In the genomic region with DNA sequence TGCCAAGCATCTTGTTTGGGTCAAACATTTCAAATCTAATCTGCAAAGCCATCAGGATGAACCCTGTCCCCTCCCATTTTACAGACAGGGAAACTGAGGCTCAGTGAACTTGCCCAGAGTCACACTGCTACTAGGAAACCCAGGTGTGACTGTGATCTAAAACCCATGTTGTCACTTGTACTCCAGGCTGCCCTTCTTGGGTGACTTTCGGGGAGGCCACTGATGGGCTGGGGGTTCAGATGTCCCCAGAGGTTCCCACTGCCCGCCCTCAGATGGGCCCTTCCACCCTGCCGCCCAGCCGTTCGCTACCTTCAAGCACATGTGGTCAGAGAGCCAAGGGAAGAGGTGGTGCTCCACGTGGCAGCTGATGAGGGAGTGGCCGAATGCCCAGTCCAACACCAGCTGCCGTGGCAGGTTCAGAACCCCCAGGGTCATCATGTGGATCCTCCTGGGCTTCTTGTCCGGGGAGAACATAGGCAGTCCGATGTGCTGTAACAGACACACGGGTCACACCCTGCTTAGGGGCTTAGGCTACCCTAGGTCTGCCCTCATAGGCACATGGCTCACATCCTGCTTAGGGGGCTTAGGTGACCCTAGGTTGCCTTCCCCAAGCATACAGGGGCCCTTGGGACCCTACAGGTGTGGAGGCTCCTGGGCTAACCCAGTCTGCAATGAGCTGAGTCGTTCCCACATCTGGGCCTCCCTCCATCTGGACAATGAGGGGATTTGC, we compare ENCODE assay signal across 35 mouse cellular contexts. TPM values are rescaled to one million over a fixed set of nuclear protein-coding genes. Genes with fewer than 3 reads are reported as not detected.
"Had no signal": no experiment of that assay in that cellular context is flagged by ENCODE, and none has a peak within 500 bp of the region (broad histone marks: within the 10 kb centered on the region; RNA-seq: fewer than 3 reads in every experiment).

No protein-coding gene starts in this region.

- H3K9me3 ChIP-seq: heart, embryonic 10.5 days; heart, embryonic 12.5 days; hindbrain, embryonic 13.5 days; kidney, embryonic 15.5 days; limb, embryonic 10.5 days; limb, embryonic 12.5 days; liver, embryonic 13.5 days had no signal

- H3K4me3 ChIP-seq: heart, embryonic 10.5 days; heart, embryonic 12.5 days; hindbrain, embryonic 13.5 days; kidney, embryonic 15.5 days; layer of hippocampus, adult 2 months; left cerebral cortex, adult 2 months; limb, embryonic 10.5 days; limb, embryonic 12.5 days; liver, embryonic 13.5 days had no signal

- H3K27ac ChIP-seq: heart, embryonic 10.5 days; hindbrain, embryonic 13.5 days; kidney, embryonic 15.5 days; kidney, postnatal 0 days; limb, embryonic 10.5 days; limb, embryonic 12.5 days; liver, embryonic 13.5 days had no signal

- DNase-seq: gastrocnemius, postnatal 14 days; gastrocnemius, postnatal 36 days; heart, adult 18-20 months; heart, postnatal 10 days; heart, postnatal 36 days; kidney, adult 11 months; kidney, adult 2 months; kidney, adult 9 months; kidney, postnatal 14 days; kidney, postnatal 36 days; liver; liver, embryonic 13.5 days had no signal

- H3K4me2 ChIP-seq: heart, embryonic 12.5 days; hindbrain, embryonic 13.5 days; kidney, embryonic 15.5 days; limb, embryonic 12.5 days; liver, embryonic 11.5 days; liver, embryonic 13.5 days had no signal

- H3K9ac ChIP-seq: heart, embryonic 12.5 days; hindbrain, embryonic 13.5 days; kidney, embryonic 15.5 days; limb, embryonic 12.5 days; liver, embryonic 13.5 days had no signal

- H3K36me3 ChIP-seq: heart, embryonic 10.5 days; heart, embryonic 12.5 days; hindbrain, embryonic 13.5 days; kidney, embryonic 15.5 days; limb, embryonic 10.5 days; limb, embryonic 12.5 days; liver, embryonic 13.5 days had no signal

- H3K27me3 ChIP-seq: heart, embryonic 12.5 days; hindbrain, embryonic 13.5 days; limb, embryonic 12.5 days; liver, embryonic 13.5 days had no signal

- ATAC-seq: hindbrain, embryonic 16.5 days; intestine, embryonic 16.5 days had no signal

- H3K4me1 ChIP-seq: limb, embryonic 12.5 days had no signal

RNA-seq across cellular contexts. Expression of gene Grin2c, which starts 17.0 kb away (rescaled TPM):
- total RNA-seq: gastrocnemius, postnatal 14 days; gastrocnemius, postnatal 36 days; heart, postnatal 10 days; hematopoietic stem cell, adult 5-6 weeks had no signal
- polyA plus RNA-seq: gonadal fat pad, adult 2 months; intestine, embryonic 14.5 days; kidney, embryonic 15.5 days; kidney, postnatal 0 days had no signal

RNA-seq across cellular contexts. Expression of gene Otop2, which starts 22.9 kb away (rescaled TPM):
- total RNA-seq: gastrocnemius, adult 18-20 months; gastrocnemius, adult 8-10 months; gastrocnemius, postnatal 14 days; gastrocnemius, postnatal 36 days; heart, adult 18-20 months; heart, adult 8-10 months; heart, postnatal 10 days; heart, postnatal 36 days; hematopoietic stem cell, adult 5-6 weeks; layer of hippocampus, postnatal 10 days had no signal
- polyA plus RNA-seq: gonadal fat pad, adult 2 months; heart, embryonic 10.5 days; heart, embryonic 12.5 days; heart, embryonic 14.5 days; heart, embryonic 16.5 days; hindbrain, embryonic 11.5 days; hindbrain, embryonic 13.5 days; intestine, embryonic 14.5 days; kidney, adult 2 months; kidney, postnatal 0 days; limb, embryonic 10.5 days; limb, embryonic 12.5 days; liver, embryonic 11.5 days; liver, embryonic 13.5 days had no signal

RNA-seq across cellular contexts. Expression of gene Ush1g, which starts 37.8 kb away (rescaled TPM):
- total RNA-seq: hematopoietic stem cell, adult 5-6 weeks had no signal
- polyA plus RNA-seq: gonadal fat pad, adult 2 months; kidney, embryonic 15.5 days; kidney, postnatal 0 days; limb, embryonic 10.5 days; limb, embryonic 12.5 days; limb, embryonic 14.5 days had no signal
